Mouse (Mus musculus): Measurements from ENCODE around the gene Pard3.

GRCm38 (mm10) chr8:127464300-127464699 lies 400.6 kb downstream of the Pard3 start:
- no peak for TF ChIP-seq CTCF (IDR thresholded peaks at IDR 0.05; ENCODE audit: low read depth)
- no peak for TF ChIP-seq EP300 (optimal IDR thresholded peaks at IDR 0.05)

Data from stomach, postnatal 0 days (tissue).